22 mouse cellular contexts compared by ENCODE assay signal in the genomic region with DNA sequence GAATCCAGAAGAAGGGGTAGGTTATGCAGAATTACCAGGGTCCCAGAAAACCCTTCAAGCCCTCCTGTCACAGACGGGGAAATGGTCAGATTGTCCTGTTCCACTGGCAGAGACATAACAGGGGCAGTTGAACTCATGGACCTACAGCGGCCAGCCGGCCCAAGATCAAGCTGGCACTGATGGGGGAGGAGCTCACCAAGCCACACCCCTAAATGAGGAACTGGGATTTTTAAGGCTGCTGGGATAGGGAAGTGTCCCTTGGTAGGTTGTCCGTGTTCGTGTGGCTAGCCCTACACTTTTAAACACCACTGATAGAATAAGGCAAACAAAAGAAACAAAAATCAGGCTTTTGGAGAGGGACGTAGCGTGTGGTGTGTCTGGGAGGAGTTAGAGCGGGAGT. TPM values are rescaled to one million over a fixed set of nuclear protein-coding genes. Genes with fewer than 3 reads are reported as not detected.
DNase-seq lines count a peak whose midpoint lies in the region; ATAC-seq and TF ChIP-seq lines count a peak whose summit lies in the region.
"Had no signal": no experiment of that assay in that cellular context is flagged by ENCODE, and none has a peak within 500 bp of the region (broad histone marks: within the 10 kb centered on the region; RNA-seq: fewer than 3 reads in every experiment).

No protein-coding gene starts in this region.

- H3K4me2 ChIP-seq in embryonic facial prominence, embryonic 15.5 days (replicated peaks): no peak overlapping the region
- no peak overlapping the region for H3K4me2 ChIP-seq in stomach, postnatal 0 days (replicated peaks; ENCODE audit: low read depth)
- H3K4me2 ChIP-seq: embryonic facial prominence, embryonic 13.5 days; forebrain, embryonic 15.5 days; heart, embryonic 13.5 days; hindbrain, embryonic 12.5 days; hindbrain, embryonic 15.5 days had no signal

- H3K4me1 ChIP-seq in embryonic facial prominence, embryonic 15.5 days: no peaks in the 10 kb centered on the region
- H3K4me1 ChIP-seq in embryonic facial prominence, embryonic 10.5 days: no peaks in the 10 kb centered on the region
- peaks cover 12% of the 10 kb centered on the region for H3K4me1 ChIP-seq in heart, embryonic 10.5 days
- H3K4me1 ChIP-seq in stomach, postnatal 0 days (replicated peaks; ENCODE audit: control insufficient read depth, insufficient read depth): no peaks in the 10 kb centered on the region
- H3K4me1 ChIP-seq: embryonic facial prominence, embryonic 13.5 days; forebrain, embryonic 15.5 days; hindbrain, embryonic 12.5 days; hindbrain, embryonic 15.5 days had no signal

- ATAC-seq in embryonic facial prominence, embryonic 15.5 days (ENCODE audit: insufficient number of reproducible peaks, low FRiP score, low TSS enrichment, low read depth): 0 out of 2 replicates have a peak, but pooled peaks have one; percentile 34
- peak; percentile 97 for ATAC-seq in megakaryocyte, adult 5-6 weeks (ENCODE audit: poor library complexity, severe bottlenecking)
- ATAC-seq in stomach, postnatal 0 days (ENCODE audit: low FRiP score, low TSS enrichment): 0 out of 2 replicates have a peak, but pooled peaks have one; percentile 31
- ATAC-seq: activated CD4-positive, CD25-positive, alpha-beta regulatory T cell, adult 4 months; forebrain, embryonic 15.5 days had no signal

- DNase-seq in embryonic facial prominence, embryonic 10.5 days (ENCODE audit: low spot score): no peak
- DNase-seq in heart, embryonic 10.5 days (ENCODE audit: low spot score): no peak
- no peak for DNase-seq in heart, adult 8-10 months (ENCODE audit: low spot score)
- DNase-seq in stomach, postnatal 0 days (ENCODE audit: low spot score): no peak
- no peak for DNase-seq in thymus, adult 18-20 months
- no peak for DNase-seq in cerebellum, postnatal 36 days
- DNase-seq: adrenal gland, adult 8-10 months; adrenal gland, postnatal 25 days; cerebellum, adult 11-12 months; cerebellum, adult 8-10 months; cerebellum, postnatal 10 days; gastrocnemius, postnatal 25 days; heart, postnatal 14 days had no signal

- no peak for TF ChIP-seq CTCF in stomach, postnatal 0 days (IDR thresholded peaks at IDR 0.05; ENCODE audit: low read depth)

- no peak for TF ChIP-seq EP300 in stomach, postnatal 0 days (optimal IDR thresholded peaks at IDR 0.05)

- no peaks in the 10 kb centered on the region for H3K36me3 ChIP-seq in embryonic facial prominence, embryonic 15.5 days
- no peaks in the 10 kb centered on the region for H3K36me3 ChIP-seq in embryonic facial prominence, embryonic 10.5 days (replicated peaks)
- H3K36me3 ChIP-seq in heart, embryonic 10.5 days: no peaks in the 10 kb centered on the region
- no peaks in the 10 kb centered on the region for H3K36me3 ChIP-seq in stomach, postnatal 0 days (ENCODE audit: control insufficient read depth, insufficient read depth, low read length)
- H3K36me3 ChIP-seq: embryonic facial prominence, embryonic 13.5 days; forebrain, embryonic 10.5 days; forebrain, embryonic 15.5 days; heart, embryonic 13.5 days; hindbrain, embryonic 12.5 days; hindbrain, embryonic 15.5 days had no signal

- no peak overlapping the region for H3K9ac ChIP-seq in embryonic facial prominence, embryonic 15.5 days
- H3K9ac ChIP-seq in stomach, postnatal 0 days (ENCODE audit: low read length): no peak overlapping the region
- H3K9ac ChIP-seq: embryonic facial prominence, embryonic 13.5 days; forebrain, embryonic 15.5 days; hindbrain, embryonic 12.5 days; hindbrain, embryonic 15.5 days had no signal

- H3K27me3 ChIP-seq in embryonic facial prominence, embryonic 15.5 days: peaks cover 2% of the 10 kb centered on the region; the same call in 1 of the 2 replicates
- H3K27me3 ChIP-seq in embryonic facial prominence, embryonic 10.5 days (replicated peaks; ENCODE audit: low read depth, poor library complexity, severe bottlenecking): peaks cover 9% of the 10 kb centered on the region
- H3K27me3 ChIP-seq in heart, embryonic 10.5 days (ENCODE audit: insufficient read depth, poor library complexity, severe bottlenecking): no peaks in the 10 kb centered on the region
- H3K27me3 ChIP-seq in stomach, postnatal 0 days (ENCODE audit: control insufficient read depth, insufficient read depth, low read length): no peaks in the 10 kb centered on the region
- H3K27me3 ChIP-seq: heart, embryonic 13.5 days had no signal

- WGBS in embryonic facial prominence, embryonic 15.5 days: 93% methylated on average over 8 of the region's 8 CpGs
- 90% methylated on average over 8 of the region's 8 CpGs for WGBS in embryonic facial prominence, embryonic 10.5 days
- 86% methylated on average over 8 of the region's 8 CpGs for WGBS in heart, embryonic 10.5 days
- WGBS in stomach, postnatal 0 days: 86% methylated on average over 8 of the region's 8 CpGs

- no peak overlapping the region for H3K4me3 ChIP-seq in embryonic facial prominence, embryonic 15.5 days (replicated peaks)
- H3K4me3 ChIP-seq in embryonic facial prominence, embryonic 10.5 days: no peak overlapping the region
- H3K4me3 ChIP-seq in heart, embryonic 10.5 days: no peak overlapping the region
- H3K4me3 ChIP-seq in stomach, postnatal 0 days (ENCODE audit: low read depth, low read length): no peak overlapping the region
- H3K4me3 ChIP-seq: embryonic facial prominence, embryonic 13.5 days; forebrain, embryonic 10.5 days; forebrain, embryonic 15.5 days; heart, embryonic 13.5 days; hindbrain, embryonic 12.5 days; hindbrain, embryonic 15.5 days had no signal

- no peak overlapping the region for H3K27ac ChIP-seq in embryonic facial prominence, embryonic 15.5 days (replicated peaks)
- no peak overlapping the region for H3K27ac ChIP-seq in embryonic facial prominence, embryonic 10.5 days (replicated peaks)
- H3K27ac ChIP-seq in heart, embryonic 10.5 days: peak overlapping the region; percentile 89; the same call in 1 of the 2 replicates
- H3K27ac ChIP-seq in stomach, postnatal 0 days (replicated peaks): no peak overlapping the region
- H3K27ac ChIP-seq: embryonic facial prominence, embryonic 13.5 days; forebrain, embryonic 10.5 days; forebrain, embryonic 15.5 days; hindbrain, embryonic 12.5 days; hindbrain, embryonic 15.5 days had no signal

- no peaks in the 10 kb centered on the region for H3K9me3 ChIP-seq in embryonic facial prominence, embryonic 15.5 days (replicated peaks)
- H3K9me3 ChIP-seq in embryonic facial prominence, embryonic 10.5 days: peaks cover 3% of the 10 kb centered on the region; the same call in 1 of the 2 replicates
- H3K9me3 ChIP-seq in heart, embryonic 10.5 days: no peaks in the 10 kb centered on the region
- H3K9me3 ChIP-seq in stomach, postnatal 0 days (ENCODE audit: control insufficient read depth, low read length): 0 out of 2 replicates have a peak, but pooled peaks cover 3% of the 10 kb centered on the region
- H3K9me3 ChIP-seq: embryonic facial prominence, embryonic 13.5 days; forebrain, embryonic 15.5 days; hindbrain, embryonic 12.5 days had no signal

RNA-seq across cellular contexts. Expression of a gene that starts 5.9 kb away (rescaled TPM):
- polyA plus RNA-seq in embryonic facial prominence, embryonic 15.5 days (2015; fragmentation: Nextera tagmentation; extraction: Ambion mirVana): 151 and 164 TPM in 2 replicates
- 122 and 133 TPM in 2 replicates for polyA plus RNA-seq in embryonic facial prominence, embryonic 10.5 days (2016; fragmentation: Nextera tagmentation; extraction: Ambion mirVana)
- polyA plus RNA-seq in heart, embryonic 10.5 days (2016; fragmentation: Nextera tagmentation; extraction: Ambion mirVana): 262 and 337 TPM in 2 replicates
- 100 to 1,000 TPM; 114 to 157 (median 136) TPM for total RNA-seq in heart, adult 8-10 months (2022)
- total RNA-seq in megakaryocyte, adult 5-6 weeks (2015): 163 and 177 TPM in 2 replicates
- total RNA-seq in megakaryocyte, adult 5-6 weeks (2017): 87.9 and 88.3 TPM in 2 replicates
- 288 and 298 TPM in 2 replicates for polyA plus RNA-seq in stomach, postnatal 0 days (2015; fragmentation: Nextera tagmentation; extraction: Ambion mirVana)

Comparison
In these comparisons a context has a peak if more than half of its experiments do, and no peak if none do; other contexts are left out.
1. ATAC-seq: peak in every context shown above with its lines; median percentile 97 in megakaryocyte, adult 5-6 weeks; 34 in embryonic facial prominence, embryonic 15.5 days; 31 in stomach, postnatal 0 days.